Mouse (Mus musculus) ovary, postnatal 14 days (tissue): ENCODE data around the gene Ank3.

Experiments
- DNase-seq: peaks from one replicate; pipeline ENCODE4 v3.0.0; 2022; ENCODE audit warnings: low spot score

The Ank3 gene

GRCm38 (mm10) chr10:69573746-69574145 is 175.2 kb downstream of the Ank3 start:
- no peak for DNase-seq

GRCm38 (mm10) chr10:69574190-69574663 is 175.7 kb downstream of the Ank3 start:
- no peak for DNase-seq

DNA sequence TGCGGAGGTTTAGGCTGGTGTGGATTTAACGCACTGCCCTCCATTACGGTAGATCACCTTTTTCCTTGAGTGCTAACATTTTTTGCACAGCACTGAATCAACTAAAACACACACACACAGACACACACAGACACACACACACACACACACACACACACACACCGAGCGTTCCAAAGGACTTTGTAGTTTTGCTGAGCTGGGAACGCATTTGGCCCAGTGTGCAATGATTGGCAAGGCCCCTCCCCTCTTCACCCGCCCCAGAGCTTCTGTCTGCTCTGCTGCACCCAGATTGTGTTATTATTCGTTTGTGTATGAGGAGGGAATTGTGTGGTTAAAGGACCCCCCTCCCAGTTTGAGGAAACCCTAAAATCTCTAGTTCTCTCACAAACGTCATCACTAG is 176.3 kb downstream of the Ank3 start:
- no peak for DNase-seq

- no peak for DNase-seq
These were observed 176.9 kb downstream of the Ank3 start for GRCm38 (mm10) chr10:69575451-69575850.

DNA sequence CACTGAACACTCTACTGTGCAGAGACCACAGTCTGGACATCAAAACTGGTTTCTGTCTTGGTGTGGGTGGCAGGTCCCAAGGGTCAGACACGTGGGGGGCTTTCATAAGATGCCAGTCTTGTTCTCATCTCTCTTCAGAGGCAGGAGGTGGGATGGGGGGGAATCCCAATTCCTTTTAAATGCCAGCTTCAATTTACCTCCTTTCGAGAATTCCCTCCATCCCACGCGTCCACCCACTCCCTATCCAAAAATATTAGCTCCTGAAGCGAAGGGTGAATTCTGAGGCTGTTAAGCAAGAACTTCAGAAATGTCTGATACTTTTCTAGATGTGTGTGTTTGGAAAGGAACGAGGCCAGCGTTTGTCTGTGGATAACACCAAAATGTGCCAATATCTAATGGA is 177.7 kb downstream of the Ank3 start:
- DNase-seq = no peak

DNA sequence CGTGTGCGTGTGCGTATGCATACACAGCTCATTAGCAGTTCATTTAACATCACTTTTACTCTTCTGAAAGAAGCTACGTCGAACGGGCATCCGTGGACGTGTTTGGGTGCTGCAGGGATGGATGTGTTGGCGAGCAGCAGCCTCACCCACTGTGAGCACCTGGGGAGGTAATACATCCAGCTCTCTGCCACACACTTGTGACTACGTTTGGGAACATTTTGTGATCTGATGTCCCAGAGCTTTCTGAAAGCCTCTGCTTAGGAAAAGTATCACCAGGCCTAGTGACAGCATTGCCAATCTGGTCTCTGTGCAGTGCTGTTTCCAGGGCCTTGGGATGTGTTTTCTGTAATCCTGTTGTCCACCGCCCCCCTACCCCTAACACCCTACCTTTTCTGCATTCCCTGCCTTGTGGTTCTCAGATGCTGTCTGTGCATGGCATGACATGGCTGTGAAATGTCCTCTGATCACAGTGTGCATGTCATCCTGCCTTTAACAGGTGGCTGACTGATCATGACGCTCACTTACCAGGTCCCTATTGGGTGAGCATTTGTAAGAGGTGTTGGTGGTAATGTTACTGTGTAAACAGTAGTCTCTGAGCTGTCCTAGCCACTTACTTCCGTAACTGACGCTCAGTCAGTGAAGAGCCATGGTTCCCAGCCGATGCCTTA is 178.6 kb downstream of the Ank3 start:
- DNase-seq = no peak

GRCm38 (mm10) chr10:69577729-69578061 is 179.1 kb downstream of the Ank3 start:
- DNase-seq = no peak

GRCm38 (mm10) chr10:69579585-69579984 is 181.0 kb downstream of the Ank3 start:
- DNase-seq = no peak

GRCm38 (mm10) chr10:69581525-69581924 is 183.0 kb downstream of the Ank3 start:
- DNase-seq = no peak

- DNase-seq = peak; percentile 43
These were observed 185.4 kb downstream of the Ank3 start for GRCm38 (mm10) chr10:69583874-69584481.

DNA sequence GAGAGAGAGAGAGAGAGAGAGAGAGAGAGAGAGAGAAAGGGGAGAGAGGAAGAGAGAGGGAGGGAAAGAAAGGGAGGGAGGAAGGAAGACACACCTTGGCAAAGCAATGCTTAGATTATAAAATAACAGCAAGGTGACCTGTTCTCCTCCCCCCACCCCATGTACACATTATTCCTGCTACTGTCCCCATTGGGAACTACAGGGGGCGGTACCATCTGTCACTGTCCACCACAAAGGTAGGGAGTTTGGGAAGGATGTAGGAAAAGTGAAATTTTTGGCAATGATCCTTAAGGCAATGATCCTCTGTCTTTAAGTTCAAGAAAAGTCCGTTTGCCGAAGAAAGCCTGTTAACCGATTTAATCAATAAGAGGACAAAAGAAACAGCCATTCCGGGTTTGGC is 186.0 kb downstream of the Ank3 start:
- no peak for DNase-seq

GRCm38 (mm10) chr10:69585271-69585670 is 186.7 kb downstream of the Ank3 start:
- DNase-seq = no peak

DNA sequence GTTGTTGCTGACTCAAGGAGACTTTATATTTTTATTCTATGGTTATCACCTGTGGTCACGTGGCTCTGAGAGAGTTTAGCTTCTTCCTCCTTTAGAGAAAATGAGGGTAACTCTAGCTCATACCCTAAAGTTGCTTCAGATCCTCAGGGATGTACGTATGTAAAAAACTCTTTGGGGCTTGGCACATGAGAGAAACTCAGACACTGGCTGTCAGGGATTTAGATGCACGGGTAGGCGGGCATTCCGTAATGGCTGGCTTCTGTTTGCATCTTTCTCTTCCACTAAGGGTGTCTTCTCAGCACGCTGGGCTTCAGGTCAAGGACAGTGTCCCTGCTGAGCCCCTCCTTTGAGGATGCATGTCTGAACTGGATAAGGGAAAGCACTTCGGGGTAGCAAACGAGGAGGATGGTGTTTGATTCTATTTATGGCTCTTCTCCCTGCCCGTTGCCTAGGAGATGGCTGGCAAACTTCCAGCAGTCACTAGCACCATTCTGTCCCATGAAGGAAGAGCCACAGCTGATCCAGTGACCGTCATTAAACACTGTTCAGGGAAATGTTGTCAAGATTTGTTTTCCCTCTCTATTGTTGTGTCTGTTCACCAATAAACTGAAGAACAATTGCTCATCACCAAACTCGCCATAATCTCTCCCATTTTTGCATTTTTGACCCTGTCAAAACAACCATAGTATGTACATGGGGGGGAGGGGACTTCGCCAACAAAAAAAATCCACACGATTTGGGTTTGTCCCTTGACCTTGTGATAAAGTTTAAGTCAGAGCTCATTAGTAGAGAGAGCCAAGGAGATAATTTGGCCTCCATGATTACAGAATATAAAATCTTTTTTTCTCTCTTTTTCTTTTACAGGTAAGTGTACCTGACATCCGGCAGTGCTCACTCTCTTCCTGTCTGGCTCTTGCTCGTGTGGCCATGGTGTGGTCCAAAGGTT is 195.9 kb downstream of the Ank3 start:
- no peak for DNase-seq

GRCm38 (mm10) chr10:69595487-69595886 is 196.9 kb downstream of the Ank3 start:
- DNase-seq = no peak

DNA sequence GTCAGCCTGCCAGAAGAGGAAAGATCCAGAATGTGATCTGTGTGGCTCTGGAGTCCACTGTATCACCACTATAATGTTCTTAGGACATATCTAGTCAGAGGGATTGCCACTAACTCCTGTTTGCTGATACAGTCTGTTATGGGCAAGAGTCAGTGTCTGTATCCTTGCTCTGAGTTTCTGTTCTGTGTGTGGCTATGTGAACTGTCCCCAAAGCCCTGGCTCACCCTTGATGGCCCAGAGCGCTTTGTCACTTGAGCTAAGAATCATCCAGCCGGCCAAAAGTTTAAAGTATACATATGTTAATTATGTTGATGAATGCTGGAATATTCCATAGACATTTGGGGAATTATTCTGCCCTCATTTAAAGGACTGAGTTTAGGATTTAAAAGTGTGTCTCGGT is 202.9 kb downstream of the Ank3 start:
- DNase-seq = no peak

DNA sequence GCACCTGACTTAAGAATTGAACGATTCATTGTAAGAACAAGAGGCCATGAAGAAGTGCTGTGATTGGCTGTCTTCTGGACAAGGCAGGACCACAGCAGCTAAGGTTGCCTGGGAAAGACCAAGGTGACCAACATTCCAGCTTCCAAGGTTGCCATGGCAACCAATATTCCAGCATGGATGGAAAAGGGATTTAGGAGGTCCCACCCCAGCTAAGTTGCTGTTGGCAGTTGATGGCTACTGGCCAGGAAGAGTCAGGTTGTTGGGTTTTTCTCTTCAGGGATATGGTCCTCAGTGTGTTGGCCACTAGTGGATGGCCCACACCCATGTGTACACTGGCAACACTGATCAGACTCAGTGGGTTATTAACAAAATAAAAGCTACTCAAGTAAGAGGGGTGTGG is 204.1 kb downstream of the Ank3 start:
- no peak for DNase-seq

- no peak for DNase-seq
These were observed 206.0 kb downstream of the Ank3 start for GRCm38 (mm10) chr10:69604609-69605008.

GRCm38 (mm10) chr10:69605211-69605610 is 206.6 kb downstream of the Ank3 start:
- DNase-seq = no peak

GRCm38 (mm10) chr10:69607611-69608119 is 209.1 kb downstream of the Ank3 start:
- DNase-seq = no peak

DNA sequence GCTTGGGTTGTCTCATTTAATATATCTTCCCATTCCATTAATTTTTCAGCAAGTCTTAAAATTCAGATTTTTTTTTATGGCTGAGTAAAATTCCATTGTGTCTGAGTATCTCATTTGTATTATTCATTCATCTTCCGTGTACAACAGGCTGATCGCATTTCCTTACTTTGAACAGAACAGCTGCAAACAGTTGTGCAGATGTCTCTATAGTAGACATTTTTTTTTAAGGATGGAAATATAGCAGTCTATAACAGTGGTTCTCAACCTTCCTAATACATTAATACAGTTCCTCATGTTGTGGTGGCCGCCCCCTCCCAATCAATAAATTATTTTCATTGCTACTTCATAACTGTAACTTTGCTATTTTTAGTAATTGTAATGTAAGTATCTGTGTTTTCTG is 212.7 kb downstream of the Ank3 start:
- DNase-seq = no peak

DNA sequence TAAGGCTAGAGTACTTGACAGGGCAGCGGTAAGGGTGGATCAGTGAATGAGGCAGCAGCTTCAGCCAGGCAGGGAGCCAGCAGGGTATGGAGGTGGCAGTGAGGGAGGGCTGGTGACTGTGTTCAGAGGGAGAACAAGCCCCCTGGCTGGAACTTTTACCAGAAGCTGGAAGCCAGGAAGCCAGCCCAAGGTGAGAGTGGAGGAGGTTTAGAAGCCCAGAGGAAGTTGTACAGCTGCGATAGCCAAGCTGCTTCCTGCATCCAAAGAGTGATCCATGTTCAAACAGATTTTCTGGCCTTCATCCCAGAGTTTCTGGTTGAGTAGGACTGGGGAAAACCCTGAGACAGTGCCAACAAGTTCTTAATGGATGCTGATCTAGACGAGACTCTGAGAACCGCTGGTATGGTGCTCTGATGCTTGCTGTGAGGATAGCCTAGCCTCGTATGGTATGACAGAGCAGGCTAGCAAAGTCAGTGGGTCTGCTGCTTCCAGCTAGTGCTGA is 213.3 kb downstream of the Ank3 start:
- DNase-seq = peak; percentile 37

- no peak for DNase-seq
These were observed 218.4 kb downstream of the Ank3 start for GRCm38 (mm10) chr10:69616953-69617352.
